Mouse (Mus musculus) spleen, adult 2 months (tissue): ENCODE measurements around the gene Ears2.

Source experiments
- CTCF ChIP-seq: fragments of 200-500 bp; IDR thresholded peaks from 2 replicates; pipeline ENCODE4 v1.5.1; 2011; ENCODE audit warnings: mild to moderate bottlenecking, inconsistent platforms; ENCODE audit not compliant: insufficient read depth, insufficient read length, insufficient replicate concordance; ENCODE audit errors: extremely low read depth
- POLR2A ChIP-seq: fragments of 200-500 bp; IDR thresholded peaks from 2 replicates; pipeline ENCODE4 v1.6.1; 2011; ENCODE audit warnings: low read depth, low read length, inconsistent platforms

- TF ChIP-seq POLR2A (no peak), CTCF (no peak)
Measured at GRCm38 (mm10) chr7:122079798-122080554, 12.9 kb upstream of the Ears2 start.
